Mouse (Mus musculus): ENCODE measurements at regions not wholly inside any gene's neighbourhood (a gene's known extent, or its start where the extent isn't known, plus 50 kb on each side); places are given as distances from the start of the nearest gene placed in this dataset.
"Not testable (repeated sequence)": the region's sequence is repeated elsewhere in the genome, so short reads cannot be mapped to it uniquely, and the experiment has no call there.

DNA sequence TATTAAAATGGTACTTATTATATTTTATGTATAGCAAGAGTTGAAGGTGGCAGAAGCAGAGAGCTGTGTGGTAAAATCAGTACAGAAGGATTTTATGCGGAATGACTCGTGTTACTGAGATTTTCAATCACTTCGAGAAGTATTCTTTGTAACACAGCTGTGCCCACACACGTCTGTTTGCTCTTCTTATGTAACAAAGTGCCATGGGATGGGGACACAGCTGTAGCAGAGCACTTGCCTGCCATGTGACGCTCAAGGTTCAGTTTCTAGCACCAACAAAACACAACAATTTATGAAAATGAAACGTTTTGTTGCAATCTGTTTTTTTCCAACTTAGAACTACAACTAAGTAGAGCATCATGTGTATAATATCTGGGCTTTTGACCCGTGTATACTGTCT lies 149.0 kb downstream of the Stard3nl start:
- TF ChIP-seq CTCF (conservative IDR thresholded peaks at IDR 0.05; ENCODE audit: insufficient read depth, insufficient read length, low read depth, low read length); POLR2A (IDR thresholded peaks at IDR 0.05; ENCODE audit: low read depth, low read length): not testable (repeated sequence)
